In genomic region chr1:182052973-182053372, GRCm38 (mm10) we compare ENCODE assay signal across 8 mouse cellular contexts. TPM values are rescaled to one million over a fixed set of nuclear protein-coding genes. Genes with fewer than 3 reads are reported as not detected.
DNase-seq lines count a peak whose midpoint lies in the region; ATAC-seq lines count a peak whose summit lies in the region.

No protein-coding gene starts in this region.

- no peaks in the 10 kb centered on the region for H3K27me3 ChIP-seq in heart, embryonic 15.5 days
- H3K27me3 ChIP-seq in midbrain, embryonic 13.5 days = no peaks in the 10 kb centered on the region
- H3K27me3 ChIP-seq in midbrain, embryonic 11.5 days (ENCODE audit: control insufficient read depth, insufficient read depth, low read length) = no peaks in the 10 kb centered on the region
- H3K27me3 ChIP-seq in hindbrain, embryonic 13.5 days = no peaks in the 10 kb centered on the region
- H3K27me3 ChIP-seq in stomach, embryonic 15.5 days (replicated peaks) = no peaks in the 10 kb centered on the region

- no peak overlapping the region for H3K9ac ChIP-seq in heart, embryonic 15.5 days
- H3K9ac ChIP-seq in midbrain, embryonic 13.5 days (replicated peaks) = no peak overlapping the region
- no peak overlapping the region for H3K9ac ChIP-seq in midbrain, embryonic 11.5 days (ENCODE audit: low read length)
- no peak overlapping the region for H3K9ac ChIP-seq in hindbrain, embryonic 13.5 days
- H3K9ac ChIP-seq in stomach, embryonic 15.5 days = no peak overlapping the region

- 67% methylated on average over 10 of the region's 10 CpGs for WGBS in heart, embryonic 15.5 days
- 47% methylated on average over 10 of the region's 10 CpGs for WGBS in midbrain, embryonic 13.5 days
- 66% methylated on average over 10 of the region's 10 CpGs for WGBS in midbrain, embryonic 11.5 days
- 26% methylated on average over 10 of the region's 10 CpGs for WGBS in hindbrain, embryonic 13.5 days
- WGBS in stomach, embryonic 15.5 days = 20% methylated on average over 10 of the region's 10 CpGs

- no peak overlapping the region for H3K4me3 ChIP-seq in heart, embryonic 15.5 days
- no peak overlapping the region for H3K4me3 ChIP-seq in midbrain, embryonic 13.5 days (replicated peaks)
- no peak overlapping the region for H3K4me3 ChIP-seq in midbrain, embryonic 11.5 days (ENCODE audit: low read depth, low read length)
- H3K4me3 ChIP-seq in hindbrain, embryonic 13.5 days = no peak overlapping the region
- H3K4me3 ChIP-seq in stomach, embryonic 15.5 days (replicated peaks) = no peak overlapping the region

- H3K27ac ChIP-seq in heart, embryonic 15.5 days = peak overlapping the region; percentile 54
- no peak overlapping the region for H3K27ac ChIP-seq in midbrain, embryonic 13.5 days
- H3K27ac ChIP-seq in midbrain, embryonic 11.5 days (ENCODE audit: low read depth, low read length) = no peak overlapping the region
- peak overlapping the region; percentile 62; the same call in 1 of the 2 replicates for H3K27ac ChIP-seq in hindbrain, embryonic 13.5 days
- H3K27ac ChIP-seq in stomach, embryonic 15.5 days = peak overlapping the region; percentile 61

- ATAC-seq in heart, embryonic 15.5 days (replicated peaks; ENCODE audit: insufficient number of reproducible peaks, insufficient read depth, low FRiP score, low read depth) = no peak
- 0 out of 2 replicates have a peak, but pooled peaks have one; percentile 40 for ATAC-seq in midbrain, embryonic 13.5 days
- no peak for ATAC-seq in midbrain, embryonic 11.5 days (ENCODE audit: low FRiP score)
- 0 out of 2 replicates have a peak, but pooled peaks have one; percentile 39 for ATAC-seq in hindbrain, embryonic 13.5 days (ENCODE audit: low FRiP score)
- ATAC-seq in stomach, embryonic 15.5 days (ENCODE audit: insufficient read depth, low FRiP score, low read depth) = peak; percentile 74

- no peak for DNase-seq in heart, adult 9 months (ENCODE audit: low spot score in 2 of 2)
- no peak for DNase-seq in midbrain, embryonic 11.5 days (ENCODE audit: low spot score, missing footprints)
- DNase-seq in gastrocnemius, postnatal 10 days = no peak
- no peak for DNase-seq in urinary bladder, adult 18-20 months (ENCODE audit: low spot score in 2 of 2)

- H3K4me2 ChIP-seq in heart, embryonic 15.5 days = no peak overlapping the region
- H3K4me2 ChIP-seq in midbrain, embryonic 13.5 days (replicated peaks) = no peak overlapping the region
- no peak overlapping the region for H3K4me2 ChIP-seq in midbrain, embryonic 11.5 days
- no peak overlapping the region for H3K4me2 ChIP-seq in hindbrain, embryonic 13.5 days
- no peak overlapping the region for H3K4me2 ChIP-seq in stomach, embryonic 15.5 days

- no peaks in the 10 kb centered on the region for H3K9me3 ChIP-seq in heart, embryonic 15.5 days (replicated peaks)
- H3K9me3 ChIP-seq in midbrain, embryonic 13.5 days = no peaks in the 10 kb centered on the region
- H3K9me3 ChIP-seq in midbrain, embryonic 11.5 days (ENCODE audit: control insufficient read depth, low read length) = no peaks in the 10 kb centered on the region
- no peaks in the 10 kb centered on the region for H3K9me3 ChIP-seq in hindbrain, embryonic 13.5 days
- no peaks in the 10 kb centered on the region for H3K9me3 ChIP-seq in stomach, embryonic 15.5 days

- no peaks in the 10 kb centered on the region for H3K36me3 ChIP-seq in heart, embryonic 15.5 days
- H3K36me3 ChIP-seq in midbrain, embryonic 13.5 days = no peaks in the 10 kb centered on the region
- H3K36me3 ChIP-seq in midbrain, embryonic 11.5 days (ENCODE audit: control insufficient read depth, insufficient read depth, low read length) = no peaks in the 10 kb centered on the region
- H3K36me3 ChIP-seq in hindbrain, embryonic 13.5 days = no peaks in the 10 kb centered on the region
- H3K36me3 ChIP-seq in stomach, embryonic 15.5 days = no peaks in the 10 kb centered on the region

- H3K4me1 ChIP-seq in heart, embryonic 15.5 days (replicated peaks) = peaks cover 21% of the 10 kb centered on the region
- peaks cover 11% of the 10 kb centered on the region; the same call in 1 of the 2 replicates for H3K4me1 ChIP-seq in midbrain, embryonic 13.5 days (replicated peaks)
- no peaks in the 10 kb centered on the region for H3K4me1 ChIP-seq in midbrain, embryonic 11.5 days (ENCODE audit: control insufficient read depth, insufficient read depth, low read length)
- peaks cover 8% of the 10 kb centered on the region for H3K4me1 ChIP-seq in hindbrain, embryonic 13.5 days (replicated peaks)
- H3K4me1 ChIP-seq in stomach, embryonic 15.5 days = 0 out of 2 replicates have a peak, but pooled peaks cover 8% of the 10 kb centered on the region

RNA-seq across cellular contexts. Expression of gene Enah, which starts 33.2 kb away (rescaled TPM):
- polyA plus RNA-seq in heart, embryonic 15.5 days (2015; fragmentation: Nextera tagmentation; extraction: Ambion mirVana) = 16.8 and 18.6 TPM in 2 replicates
- 36.3 and 37.9 TPM in 2 replicates for polyA plus RNA-seq in midbrain, embryonic 13.5 days (2015; fragmentation: Nextera tagmentation; extraction: Ambion mirVana)
- polyA plus RNA-seq in midbrain, embryonic 11.5 days (2014; fragmentation: Nextera tagmentation; extraction: Ambion mirVana) = 27.4 and 28.1 TPM in 2 replicates
- 35.3 and 37.9 TPM in 2 replicates for polyA plus RNA-seq in hindbrain, embryonic 13.5 days (2015; fragmentation: Nextera tagmentation; extraction: Ambion mirVana)
- 17.9 and 18.6 TPM in 2 replicates for polyA plus RNA-seq in stomach, embryonic 15.5 days (2015; fragmentation: Nextera tagmentation; extraction: Ambion mirVana)
- 100 to 1,000 TPM in 1 of 2 experiments, 10 to 100 TPM in 1; 98.5 to 134 TPM for total RNA-seq in gastrocnemius, postnatal 10 days (2021)

Comparison
In these comparisons a context has a peak if more than half of its experiments do, and no peak if none do; other contexts are left out.
1. ATAC-seq: peak in midbrain, embryonic 13.5 days (single experiment), hindbrain, embryonic 13.5 days (single experiment) and stomach, embryonic 15.5 days (single experiment); none in heart, embryonic 15.5 days (single experiment) and midbrain, embryonic 11.5 days (single experiment).
2. H3K27ac ChIP-seq: peak in heart, embryonic 15.5 days (single experiment), hindbrain, embryonic 13.5 days (single experiment) and stomach, embryonic 15.5 days (single experiment); none in midbrain, embryonic 13.5 days (single experiment) and midbrain, embryonic 11.5 days (single experiment).